Mouse (Mus musculus): Measurements from ENCODE around the gene Slc5a11. TPM values are rescaled to one million over a fixed set of nuclear protein-coding genes. Genes with fewer than 3 reads are reported as not detected.

Slc5a11 gene
- polyA plus RNA-seq, 1 experiment from 2014 or later = 0.08 TPM

DNA sequence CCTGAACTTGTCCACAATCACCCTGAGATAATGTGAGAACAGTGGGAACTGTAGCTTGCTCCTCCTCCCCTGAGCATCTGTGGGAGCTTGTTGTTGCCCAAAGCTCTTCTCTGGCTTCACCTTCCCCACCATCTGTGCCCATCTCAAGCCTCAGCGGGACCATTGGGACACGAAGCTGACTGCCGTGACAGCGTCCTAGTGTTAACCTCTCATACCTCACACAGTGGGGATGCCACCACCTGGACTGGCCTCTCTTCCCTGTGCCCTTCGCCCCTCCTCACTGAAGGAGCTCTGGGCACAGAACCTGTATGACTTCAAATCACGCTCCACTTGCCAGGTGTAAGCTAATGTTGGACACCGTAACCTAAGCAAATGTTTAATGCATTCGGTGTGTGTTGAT, 19.9 kb upstream of the Slc5a11 start:
- Histone ChIP-seq H3K27me3 (ENCODE audit: insufficient read depth, poor library complexity, severe bottlenecking) (no peaks in the 10 kb centered on the region), H3K9me3 (no peaks in the 10 kb centered on the region), H3K36me3 (peaks cover 61% of the 10 kb centered on the region), H3K4me3 (no peak overlapping the region), H3K27ac (no peak overlapping the region), H3K4me1 (replicated peaks) (no peaks in the 10 kb centered on the region)
- no peak for DNase-seq (ENCODE audit: low spot score)
- 92% methylated on average over 8 of the region's 8 CpGs for WGBS

DNA sequence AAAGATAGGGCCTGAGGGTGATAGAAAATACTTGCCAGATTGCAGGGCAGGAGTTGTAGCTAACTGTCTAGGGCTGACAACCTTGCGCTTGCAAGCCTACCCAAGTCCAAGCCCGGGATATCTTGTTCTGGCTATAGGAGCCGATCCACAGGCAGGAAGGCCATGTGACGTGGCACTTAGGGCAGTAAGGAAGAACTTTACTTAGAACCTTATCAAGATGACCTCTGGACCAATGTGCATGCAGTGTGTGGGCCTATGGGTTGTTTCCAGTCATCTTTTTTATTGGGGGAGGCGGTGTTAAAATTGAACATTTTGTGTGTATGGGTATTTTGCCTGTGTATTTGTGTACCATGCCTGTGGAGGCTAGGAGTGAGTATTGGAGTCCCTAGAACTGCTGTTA, 18.1 kb upstream of the Slc5a11 start:
- H3K9me3 ChIP-seq = no peaks in the 10 kb centered on the region
- H3K36me3 ChIP-seq = peaks cover 44% of the 10 kb centered on the region
- H3K4me3 ChIP-seq = no peak overlapping the region
- WGBS = 95% methylated on average over 5 of the region's 5 CpGs
- DNase-seq (ENCODE audit: low spot score) = no peak
- no peak overlapping the region for H3K27ac ChIP-seq
- H3K4me1 ChIP-seq (replicated peaks) = no peaks in the 10 kb centered on the region
- H3K27me3 ChIP-seq (ENCODE audit: insufficient read depth, poor library complexity, severe bottlenecking) = no peaks in the 10 kb centered on the region

DNA sequence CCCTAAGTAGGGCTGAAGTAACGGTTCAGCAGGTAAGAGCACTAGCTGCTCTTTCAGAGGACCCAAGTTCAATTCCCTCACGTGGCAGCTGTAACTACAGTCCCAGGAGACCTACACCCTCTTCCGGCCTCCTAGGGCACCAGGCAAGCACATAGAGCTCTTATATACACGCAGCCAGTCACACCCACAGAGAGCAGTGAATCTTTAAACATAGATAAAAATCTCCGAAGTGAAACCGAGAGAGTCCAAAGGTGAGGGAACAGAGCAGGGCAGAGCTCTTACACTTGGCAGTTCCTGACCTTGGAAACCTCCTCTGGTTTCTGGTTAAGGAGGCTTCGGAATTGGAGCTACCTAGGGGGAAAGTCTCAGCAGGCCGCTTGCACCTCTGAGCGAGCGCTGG, 15.9 kb upstream of the Slc5a11 start:
- no peak overlapping the region for H3K4me3 ChIP-seq
- H3K27ac ChIP-seq = no peak overlapping the region
- peaks cover 23% of the 10 kb centered on the region for H3K36me3 ChIP-seq
- no peaks in the 10 kb centered on the region for H3K4me1 ChIP-seq (replicated peaks)
- 79% methylated on average over 10 of the region's 10 CpGs for WGBS
- H3K9me3 ChIP-seq = no peaks in the 10 kb centered on the region
- no peak for DNase-seq (ENCODE audit: low spot score)
- no peaks in the 10 kb centered on the region for H3K27me3 ChIP-seq (ENCODE audit: insufficient read depth, poor library complexity, severe bottlenecking)

DNA sequence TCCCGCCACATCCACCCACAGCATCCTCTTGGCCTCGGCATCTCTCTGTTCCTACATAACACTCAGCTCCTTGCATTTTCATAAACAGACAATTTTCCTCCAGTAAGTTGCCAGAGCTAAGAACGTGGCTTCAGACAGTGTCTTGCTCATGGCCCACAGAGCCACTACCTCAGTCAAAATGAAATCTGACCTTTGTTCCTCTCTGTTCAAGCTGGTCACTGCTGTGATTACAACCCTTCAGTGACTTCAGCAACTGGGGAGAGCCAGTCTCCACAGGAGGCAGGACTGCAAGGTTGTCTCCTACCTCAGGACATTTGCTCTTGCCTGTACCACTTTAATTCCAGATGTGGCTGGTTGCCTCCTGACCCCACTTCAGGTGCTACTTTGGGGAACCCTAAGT, 15.4 kb upstream of the Slc5a11 start:
- Histone ChIP-seq H3K27ac (no peak overlapping the region), H3K9me3 (no peaks in the 10 kb centered on the region), H3K27me3 (ENCODE audit: insufficient read depth, poor library complexity, severe bottlenecking) (no peaks in the 10 kb centered on the region), H3K4me3 (no peak overlapping the region), H3K4me1 (replicated peaks) (no peaks in the 10 kb centered on the region), H3K36me3 (peaks cover 20% of the 10 kb centered on the region)
- no peak for DNase-seq (ENCODE audit: low spot score)
- 80% methylated on average over 3 of the region's 3 CpGs for WGBS

DNA sequence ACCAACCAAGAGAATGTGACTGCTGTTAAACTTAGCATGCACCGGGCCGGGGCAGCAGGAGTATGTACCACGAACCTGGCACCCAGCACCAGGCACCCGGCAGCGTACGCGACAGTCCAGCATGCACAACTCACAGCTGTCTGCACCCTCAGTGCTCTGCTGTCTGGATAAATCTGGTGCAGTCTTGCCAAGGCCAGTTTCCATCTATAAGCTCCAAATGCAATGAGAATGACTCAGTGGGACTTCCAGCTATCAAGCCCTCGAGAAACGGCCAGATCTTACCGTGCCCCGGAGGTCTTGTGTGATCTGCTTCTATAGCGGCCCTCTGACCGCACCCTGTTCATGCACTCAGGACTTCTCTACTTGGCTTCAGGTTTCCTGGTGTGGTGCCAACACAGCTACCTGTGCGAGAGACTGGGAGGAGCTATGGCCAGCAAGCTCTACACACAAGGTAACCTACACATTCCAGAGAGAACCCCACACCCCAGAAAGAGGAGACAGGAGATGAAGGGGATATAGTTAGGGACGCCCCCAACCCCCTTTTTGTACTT, 14.8 kb upstream of the Slc5a11 start:
- Histone ChIP-seq H3K9me3 (no peaks in the 10 kb centered on the region), H3K27ac (no peak overlapping the region), H3K4me3 (no peak overlapping the region), H3K27me3 (ENCODE audit: insufficient read depth, poor library complexity, severe bottlenecking) (no peaks in the 10 kb centered on the region), H3K36me3 (peaks cover 15% of the 10 kb centered on the region), H3K4me1 (replicated peaks) (no peaks in the 10 kb centered on the region)
- WGBS = 93% methylated on average over 15 of the region's 15 CpGs
- DNase-seq (ENCODE audit: low spot score) = no peak

DNA sequence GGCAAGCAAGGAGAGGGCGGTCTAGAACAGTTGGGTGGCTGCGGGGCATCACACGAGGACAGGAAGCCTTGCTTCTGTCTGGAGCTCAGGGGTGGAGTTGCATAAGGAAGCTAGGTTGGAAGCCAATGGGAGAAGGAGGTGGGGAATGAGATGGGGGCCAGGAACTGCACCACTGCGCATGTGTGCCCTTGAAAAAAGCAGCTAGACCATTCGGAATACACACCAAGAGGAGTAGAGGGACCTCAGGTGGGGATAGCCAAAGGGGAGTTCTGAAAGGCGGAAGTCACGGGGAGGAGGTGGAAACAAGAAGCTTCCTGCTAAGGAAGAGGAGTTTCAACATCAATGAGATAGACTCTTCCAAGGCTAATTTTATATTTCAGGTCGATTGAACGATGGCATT, 13.9 kb upstream of the Slc5a11 start:
- H3K4me3 ChIP-seq = no peak overlapping the region
- 82% methylated on average over 9 of the region's 9 CpGs for WGBS

DNA sequence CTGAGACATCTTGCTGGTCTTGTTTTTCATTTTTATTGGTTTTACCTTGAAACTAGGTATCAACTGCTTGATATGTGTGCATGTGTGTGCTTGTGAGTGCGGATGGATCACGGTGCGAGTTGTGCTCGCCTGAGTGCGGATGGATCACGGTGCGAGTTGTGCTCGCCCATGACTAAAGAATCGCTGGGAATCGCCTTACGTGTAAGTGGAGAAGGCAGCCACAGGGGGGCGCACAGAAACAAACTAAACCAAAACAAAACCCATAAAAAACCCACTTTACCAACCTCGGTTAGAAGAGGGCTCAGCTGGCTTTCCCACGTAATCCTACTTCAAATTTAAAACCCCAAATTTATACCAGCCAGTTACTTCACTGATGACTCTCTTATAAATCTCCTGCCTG, 9.3 kb upstream of the Slc5a11 start:
- 34% methylated on average over 14 of the region's 14 CpGs for WGBS
- H3K4me3 ChIP-seq = no peak overlapping the region
- H3K36me3 ChIP-seq = no peaks in the 10 kb centered on the region
- H3K27me3 ChIP-seq (ENCODE audit: insufficient read depth, poor library complexity, severe bottlenecking) = no peaks in the 10 kb centered on the region
- H3K27ac ChIP-seq = no peak overlapping the region
- H3K9me3 ChIP-seq = no peaks in the 10 kb centered on the region
- peaks cover 2% of the 10 kb centered on the region; the same call in 1 of the 2 replicates for H3K4me1 ChIP-seq (replicated peaks)
- DNase-seq (ENCODE audit: low spot score) = peak; percentile 54

More for the DNA sequence above, 13.9 kb upstream of the Slc5a11 start:
- Histone ChIP-seq H3K27me3 (ENCODE audit: insufficient read depth, poor library complexity, severe bottlenecking) (no peaks in the 10 kb centered on the region), H3K4me1 (replicated peaks) (0 out of 2 replicates have a peak, but pooled peaks cover 2% of the 10 kb centered on the region), H3K27ac (no peak overlapping the region), H3K36me3 (peaks cover 5% of the 10 kb centered on the region; the same call in 1 of the 2 replicates), H3K9me3 (no peaks in the 10 kb centered on the region)
- no peak for DNase-seq (ENCODE audit: low spot score)

DNA sequence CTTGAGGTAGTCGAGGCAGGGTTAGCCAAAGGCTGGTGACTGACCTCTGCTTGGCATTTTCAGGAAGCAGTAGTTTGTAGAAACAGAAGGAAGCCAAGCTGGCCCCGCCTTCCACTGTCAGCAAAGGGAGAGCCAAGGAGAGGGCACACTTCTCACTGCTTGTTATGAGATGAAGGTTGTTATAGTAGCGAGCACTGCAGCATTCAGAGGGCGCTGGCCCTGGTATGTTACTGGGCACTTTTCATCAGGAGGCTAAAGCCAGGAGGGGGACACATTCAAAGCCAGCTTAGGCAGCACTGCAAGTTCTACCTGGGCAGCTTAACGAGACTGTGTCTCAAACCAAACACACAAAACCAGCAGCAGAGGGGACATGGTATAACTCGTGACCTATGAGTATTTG, 7.0 kb upstream of the Slc5a11 start:
- Histone ChIP-seq H3K4me3 (no peak overlapping the region), H3K36me3 (no peaks in the 10 kb centered on the region), H3K27me3 (ENCODE audit: insufficient read depth, poor library complexity, severe bottlenecking) (no peaks in the 10 kb centered on the region), H3K4me1 (replicated peaks) (peaks cover 2% of the 10 kb centered on the region; the same call in 1 of the 2 replicates), H3K27ac (no peak overlapping the region), H3K9me3 (no peaks in the 10 kb centered on the region)
- no peak for DNase-seq (ENCODE audit: low spot score)
- 84% methylated on average over 6 of the region's 6 CpGs for WGBS

DNA sequence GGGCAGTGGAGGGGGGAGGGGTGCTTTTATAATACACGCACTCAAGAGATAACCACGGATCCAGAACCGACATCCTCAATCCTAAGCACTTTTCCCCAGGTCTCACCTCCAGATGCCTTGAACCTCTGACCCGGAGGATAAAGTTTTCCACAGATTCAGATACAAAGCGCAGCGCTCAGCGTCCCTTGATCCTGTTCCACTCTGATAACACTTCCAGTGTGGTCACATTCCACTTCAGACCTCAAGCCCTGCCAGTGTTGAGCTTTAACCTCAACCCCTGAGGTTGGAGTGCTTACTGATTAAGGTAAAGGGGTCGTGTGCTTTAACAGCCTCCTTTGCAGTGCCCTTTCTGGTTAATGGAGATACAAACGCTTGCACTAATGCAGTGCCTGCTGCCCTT, 4.7 kb upstream of the Slc5a11 start:
- H3K27ac ChIP-seq = no peak overlapping the region
- no peak for DNase-seq (ENCODE audit: low spot score)
- H3K36me3 ChIP-seq = no peaks in the 10 kb centered on the region
- no peaks in the 10 kb centered on the region for H3K27me3 ChIP-seq (ENCODE audit: insufficient read depth, poor library complexity, severe bottlenecking)
- H3K4me1 ChIP-seq (replicated peaks) = peaks cover 15% of the 10 kb centered on the region
- WGBS = 78% methylated on average over 9 of the region's 9 CpGs
- no peaks in the 10 kb centered on the region for H3K9me3 ChIP-seq
- H3K4me3 ChIP-seq = no peak overlapping the region

DNA sequence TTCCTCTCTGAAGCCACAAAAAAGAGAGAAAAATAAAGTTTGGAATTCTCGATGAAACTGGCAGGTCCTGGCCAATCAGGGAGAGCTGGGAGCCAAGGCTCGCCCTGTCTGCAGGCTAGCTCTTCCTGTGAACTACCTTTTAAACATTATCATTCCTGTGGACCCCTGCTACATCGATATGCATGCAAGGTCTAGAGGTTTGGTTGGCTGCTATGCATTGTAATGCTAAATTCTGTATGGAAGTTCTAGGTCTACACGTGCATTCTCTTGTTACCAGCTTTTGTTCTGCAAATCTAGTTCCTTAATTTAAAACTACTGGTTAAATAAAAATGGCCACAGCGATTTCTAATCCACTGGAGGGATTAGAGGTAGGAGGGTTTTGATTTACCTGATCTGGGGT, 3.1 kb upstream of the Slc5a11 start:
- no peak overlapping the region for H3K4me3 ChIP-seq
- H3K4me1 ChIP-seq (replicated peaks) = peaks cover 16% of the 10 kb centered on the region
- DNase-seq (ENCODE audit: low spot score) = no peak
- no peak overlapping the region for H3K27ac ChIP-seq
- H3K36me3 ChIP-seq = no peaks in the 10 kb centered on the region
- 51% methylated on average over 5 of the region's 5 CpGs for WGBS
- H3K9me3 ChIP-seq = no peaks in the 10 kb centered on the region
- no peaks in the 10 kb centered on the region for H3K27me3 ChIP-seq (ENCODE audit: insufficient read depth, poor library complexity, severe bottlenecking)

DNA sequence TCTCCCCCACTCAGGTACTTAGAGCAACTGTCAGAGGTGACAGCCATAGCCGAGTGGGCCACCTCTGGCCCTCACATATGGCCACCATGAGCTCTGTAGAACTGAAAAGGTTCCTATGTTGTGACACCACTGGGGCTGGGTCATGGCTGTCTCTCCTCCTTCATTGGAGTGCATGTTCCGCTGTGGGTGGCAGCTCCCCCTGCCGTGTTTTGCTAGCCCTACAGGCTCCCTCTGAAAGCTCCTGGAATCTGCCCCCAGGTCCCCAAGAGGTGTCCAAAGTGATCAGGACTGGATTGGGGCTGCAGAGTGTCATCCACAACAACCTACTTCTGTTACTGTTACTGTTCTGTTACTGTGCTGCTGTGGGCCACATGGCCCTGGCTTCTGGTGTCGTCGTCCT, 2.3 kb upstream of the Slc5a11 start:
- DNase-seq (ENCODE audit: low spot score) = no peak
- no peak overlapping the region for H3K27ac ChIP-seq
- H3K4me3 ChIP-seq = no peak overlapping the region
- no peaks in the 10 kb centered on the region for H3K27me3 ChIP-seq (ENCODE audit: insufficient read depth, poor library complexity, severe bottlenecking)
- no peaks in the 10 kb centered on the region for H3K9me3 ChIP-seq
- 86% methylated on average over 5 of the region's 5 CpGs for WGBS
- no peaks in the 10 kb centered on the region for H3K36me3 ChIP-seq
- peaks cover 17% of the 10 kb centered on the region for H3K4me1 ChIP-seq (replicated peaks)

DNA sequence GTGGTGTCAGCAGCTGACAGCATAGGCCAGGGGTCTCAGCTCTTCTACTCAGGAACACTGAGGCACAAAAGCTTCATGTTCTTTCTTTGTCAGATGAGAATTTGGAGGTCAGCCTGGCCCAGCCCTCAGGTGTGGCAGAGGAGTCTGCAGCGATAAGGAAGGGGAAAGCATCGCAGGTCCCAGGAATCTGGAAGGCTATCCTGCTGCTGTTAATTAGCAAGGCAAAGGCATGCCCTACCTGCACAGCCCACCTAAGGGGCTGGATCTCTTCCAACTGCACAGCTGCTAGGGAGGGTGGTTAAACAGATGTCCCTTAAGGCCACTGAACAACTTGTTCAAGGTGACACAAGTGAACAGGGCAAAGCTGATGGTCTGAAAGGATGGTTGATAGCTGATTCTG, 558 bp downstream of the Slc5a11 start:
- H3K4me3 ChIP-seq = no peak overlapping the region
- H3K4me1 ChIP-seq (replicated peaks) = peaks cover 45% of the 10 kb centered on the region
- peak overlapping the region; percentile 63; the same call in 1 of the 2 replicates for H3K27ac ChIP-seq
- H3K9me3 ChIP-seq = no peaks in the 10 kb centered on the region
- H3K36me3 ChIP-seq = no peaks in the 10 kb centered on the region
- H3K27me3 ChIP-seq (ENCODE audit: insufficient read depth, poor library complexity, severe bottlenecking) = no peaks in the 10 kb centered on the region
- no peak for DNase-seq (ENCODE audit: low spot score)
- 63% methylated on average over 2 of the region's 2 CpGs for WGBS

DNA sequence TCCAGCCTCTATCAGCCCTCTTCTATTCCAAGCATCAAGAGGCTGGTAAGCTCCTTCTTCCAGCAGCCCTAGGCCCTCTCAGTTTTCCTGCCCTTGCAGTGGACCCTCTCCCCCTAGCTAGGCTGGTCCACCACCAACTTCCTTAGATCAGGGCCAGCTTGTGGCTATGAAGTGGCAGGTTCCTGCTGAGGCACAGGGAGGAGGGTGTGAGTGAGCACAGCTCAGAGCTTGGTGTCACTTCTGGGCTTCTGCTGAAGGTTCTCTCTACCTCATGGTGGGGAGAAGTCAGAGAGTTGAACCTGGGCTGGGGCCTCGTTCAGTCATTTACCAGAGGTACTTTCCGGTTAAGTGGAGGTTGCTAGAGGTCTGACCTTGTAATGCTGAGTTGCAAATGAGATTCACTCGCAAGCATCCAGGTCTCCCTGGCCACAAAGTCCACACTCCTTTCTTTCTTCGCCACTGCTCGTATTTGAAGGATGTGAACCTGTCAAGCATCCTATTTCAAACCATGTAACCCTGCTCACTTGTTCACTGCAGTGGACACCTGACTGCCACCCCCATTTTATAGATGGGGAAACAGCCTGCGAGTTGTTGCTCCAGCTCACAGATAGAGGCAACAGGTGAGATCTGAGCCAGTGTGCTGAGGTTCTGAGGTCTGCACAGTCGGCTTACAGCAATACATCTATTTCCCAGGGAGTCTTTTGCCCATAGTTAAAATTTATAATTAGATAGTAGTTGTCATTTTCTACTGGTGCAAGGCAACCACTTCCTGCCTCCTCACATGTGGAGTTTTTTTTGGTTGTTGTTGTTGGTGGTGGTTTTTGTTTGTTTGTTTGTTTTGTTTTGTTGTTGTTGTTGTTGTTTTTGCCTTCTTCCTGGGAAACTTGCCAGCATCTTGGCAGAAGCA, 3.1 kb downstream of the Slc5a11 start:
- Histone ChIP-seq H3K4me1 (replicated peaks) (peaks cover 51% of the 10 kb centered on the region), H3K4me3 (no peak overlapping the region), H3K36me3 (no peaks in the 10 kb centered on the region), H3K9me3 (no peaks in the 10 kb centered on the region), H3K27me3 (ENCODE audit: insufficient read depth, poor library complexity, severe bottlenecking) (no peaks in the 10 kb centered on the region), H3K27ac (peak overlapping the region; percentile 83)
- 71% methylated on average over 7 of the region's 7 CpGs for WGBS
- DNase-seq (ENCODE audit: low spot score) = no peak
